Mouse (Mus musculus): Measurements from ENCODE around the gene Kcnh7.
"Not testable (repeated sequence)": the region's sequence is repeated elsewhere in the genome, so short reads cannot be mapped to it uniquely, and the experiment has no call there.

- not testable (repeated sequence) for TF ChIP-seq POLR2A (IDR thresholded peaks at IDR 0.05; ENCODE audit: borderline replicate concordance, insufficient read depth, low read length); CTCF (IDR thresholded peaks at IDR 0.05; ENCODE audit: borderline replicate concordance, insufficient read depth, low read depth, low read length)
Measured at GRCm38 (mm10) chr2:62714362-62714761, 469.7 kb downstream of the Kcnh7 start.

Measured in cerebellum, adult 2 months (tissue).